Mouse (Mus musculus) midbrain, embryonic 14.5 days (tissue): ENCODE results near the gene Thada. TPM values are rescaled to one million over a fixed set of nuclear protein-coding genes. Genes with fewer than 3 reads are reported as not detected.

Source experiments
- ATAC-seq: fragments of 200-750 bp; cut with Nextera tagmentation; 2 replicates; pipeline ENCODE4 v1.8.0; 2017; ENCODE audit warnings: moderate number of reproducible peaks, moderate library complexity; ENCODE audit not compliant: low FRiP score, low TSS enrichment
- DNase-seq: peaks from one replicate; pipeline ENCODE4 v3.0.0-alpha.2; 2015
- H3K27ac ChIP-seq: fragments of 300-500 bp; sonication (generic); replicated peaks from 2 replicates; pipeline ENCODE4 v1.5.1; 2014; ENCODE audit warnings: mild to moderate bottlenecking, low read depth, low read length, moderate library complexity
- H3K27me3 ChIP-seq: fragments of 300-500 bp; sonication (generic); 2 replicates; pipeline ENCODE4 v1.6.1; 2014; ENCODE audit warnings: low read length, control low read depth, mixed read lengths; ENCODE audit not compliant: control insufficient read depth, insufficient read depth
- H3K36me3 ChIP-seq: fragments of 300-500 bp; sonication (generic); 2 replicates; pipeline ENCODE4 v1.6.1; 2014; ENCODE audit warnings: low read length, control low read depth; ENCODE audit not compliant: control insufficient read depth, insufficient read depth
- H3K4me1 ChIP-seq: fragments of 300-500 bp; sonication (generic); 2 replicates; pipeline ENCODE4 v1.6.1; 2014; ENCODE audit warnings: mild to moderate bottlenecking, antibody characterized with exemption, low read length, control low read depth; ENCODE audit not compliant: control insufficient read depth, insufficient read depth
- H3K4me2 ChIP-seq: fragments of 300-500 bp; sonication (generic); 2 replicates; pipeline ENCODE4 v1.6.1; 2014; ENCODE audit warnings: mild to moderate bottlenecking, low read length, moderate library complexity
- H3K4me3 ChIP-seq: fragments of 300-500 bp; sonication (generic); replicated peaks from 2 replicates; pipeline ENCODE4 v1.5.1; 2014; ENCODE audit warnings: low read depth, low read length
- H3K9ac ChIP-seq: fragments of 300-500 bp; sonication (generic); replicated peaks from 2 replicates; pipeline ENCODE4 v1.6.1; 2014; ENCODE audit warnings: mild to moderate bottlenecking, low read length, moderate library complexity
- H3K9me3 ChIP-seq: fragments of 300-500 bp; sonication (generic); 2 replicates; pipeline ENCODE4 v1.6.1; 2016; ENCODE audit warnings: low read length, control low read depth, mixed read lengths; ENCODE audit not compliant: control insufficient read depth
- WGBS: fragments of 180-500 bp; shearing (Covaris S2); extraction: QIAGEN DNeasy Blood & Tissue Kit; methylation state at CpG from one replicate; pipeline ENCODE4 v1.1.7; 2014; 5-methylcytosine and 5-hydroxymethylcytosine counted together
- polyA plus RNA-seq: library from polyadenylated mRNA; unstranded; fragments of >200 nt; fragmentation: Nextera tagmentation; extraction: Ambion mirVana; gene quantifications from 2 replicates; pipeline ENCODE4 v1.2.1, GENCODE M21; 2014

Gene Thada
- polyA plus RNA-seq, 1 experiment from 2014 or later, result 9.5 TPM

DNA sequence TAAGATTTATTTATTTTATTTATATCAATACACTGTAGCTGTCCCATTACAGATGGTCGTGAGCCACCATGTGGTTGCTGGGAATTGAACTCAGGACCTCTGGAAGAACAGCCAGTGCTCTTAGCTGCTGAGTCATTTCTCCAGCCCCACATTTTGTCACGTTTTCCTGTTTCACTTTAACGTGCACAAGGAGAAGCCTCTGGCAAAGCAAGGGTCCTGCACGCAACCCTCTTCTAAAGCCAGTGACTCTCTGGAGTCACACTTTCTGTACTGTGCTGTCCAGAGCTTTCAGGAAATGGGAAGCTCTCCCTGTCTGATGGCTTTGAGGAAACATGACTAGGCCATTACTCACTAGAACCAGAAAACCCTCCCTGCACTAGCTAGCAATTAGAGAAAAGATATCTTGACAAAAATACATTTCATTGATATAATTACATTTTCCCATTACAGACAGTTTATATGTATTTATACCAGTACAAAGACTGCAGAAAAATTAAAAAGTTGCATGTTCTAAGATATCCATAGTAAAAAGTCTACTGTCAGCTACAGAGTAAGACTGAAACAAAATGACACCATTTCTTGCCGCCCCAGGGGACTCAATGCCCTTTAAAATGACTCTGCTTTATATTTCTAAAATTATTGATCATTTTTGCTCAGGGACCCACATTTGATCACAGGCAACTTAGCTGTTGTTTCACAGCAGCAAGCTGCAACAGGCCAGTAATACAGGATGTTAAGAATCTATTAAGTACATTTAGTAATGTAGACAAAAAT lies 131.6 kb downstream of the Thada start:
- Histone ChIP-seq H3K27me3 (no peaks in the 10 kb centered on the region), H3K9ac (no peak overlapping the region), H3K4me2 (no peak overlapping the region), H3K9me3 (no peaks in the 10 kb centered on the region), H3K4me3 (no peak overlapping the region), H3K27ac (no peak overlapping the region), H3K4me1 (no peaks in the 10 kb centered on the region), H3K36me3 (peaks cover 16% of the 10 kb centered on the region)
- WGBS, result 90% methylated on average over 5 of the region's 5 CpGs
- ATAC-seq, result no peak
- DNase-seq, result no peak

DNA sequence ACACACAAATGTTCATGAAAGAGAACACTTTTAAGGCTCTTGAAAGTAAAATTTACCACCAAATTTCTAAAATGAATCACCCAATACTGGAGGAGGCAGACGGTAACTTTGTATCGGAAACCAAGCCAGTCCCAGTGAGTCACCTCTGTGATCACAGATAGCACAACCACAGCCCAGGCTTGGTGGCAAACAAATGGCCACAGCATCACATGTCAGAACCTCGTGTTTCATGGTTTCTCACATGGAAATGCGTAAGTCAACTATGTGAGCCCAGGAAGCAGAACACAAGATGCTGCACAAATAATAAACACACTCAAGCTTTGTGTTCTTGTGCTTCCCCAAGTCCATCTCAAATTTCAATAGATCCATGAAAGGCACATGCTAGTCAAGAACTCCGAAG lies 133.1 kb downstream of the Thada start:
- ATAC-seq, result no peak
- WGBS, result 92% methylated on average over 5 of the region's 5 CpGs
- Histone ChIP-seq H3K4me3 (no peak overlapping the region), H3K27me3 (no peaks in the 10 kb centered on the region), H3K9ac (no peak overlapping the region), H3K4me2 (no peak overlapping the region), H3K36me3 (peaks cover 16% of the 10 kb centered on the region), H3K9me3 (no peaks in the 10 kb centered on the region), H3K27ac (no peak overlapping the region), H3K4me1 (no peaks in the 10 kb centered on the region)
- DNase-seq, result no peak

DNA sequence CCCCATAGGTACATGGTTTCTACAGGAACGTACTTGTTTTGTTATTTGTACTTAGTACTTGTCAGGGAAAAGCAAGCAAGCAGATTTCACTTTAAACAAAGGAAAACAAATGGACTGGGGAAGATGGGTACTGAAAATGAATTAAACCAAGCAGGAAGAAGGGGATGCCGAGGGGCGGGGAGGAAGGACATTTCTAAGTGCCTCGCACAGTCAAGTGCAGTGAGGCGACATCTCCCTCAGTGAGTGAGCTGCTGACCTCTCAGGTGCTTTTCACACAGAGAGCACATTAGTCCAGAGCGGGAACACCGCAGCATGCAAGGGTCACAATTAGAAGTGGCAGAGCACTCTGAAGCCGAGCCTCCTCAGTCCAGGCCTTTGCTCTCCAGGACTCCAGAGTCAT lies 135.0 kb downstream of the Thada start:
- H3K27ac ChIP-seq, result no peak overlapping the region
- no peak for ATAC-seq
- H3K9me3 ChIP-seq, result no peaks in the 10 kb centered on the region
- DNase-seq, result no peak
- H3K4me1 ChIP-seq, result no peaks in the 10 kb centered on the region
- no peak overlapping the region for H3K4me2 ChIP-seq
- no peaks in the 10 kb centered on the region for H3K27me3 ChIP-seq
- 85% methylated on average over 8 of the region's 8 CpGs for WGBS
- no peak overlapping the region for H3K9ac ChIP-seq
- no peak overlapping the region for H3K4me3 ChIP-seq
- peaks cover 13% of the 10 kb centered on the region for H3K36me3 ChIP-seq

DNA sequence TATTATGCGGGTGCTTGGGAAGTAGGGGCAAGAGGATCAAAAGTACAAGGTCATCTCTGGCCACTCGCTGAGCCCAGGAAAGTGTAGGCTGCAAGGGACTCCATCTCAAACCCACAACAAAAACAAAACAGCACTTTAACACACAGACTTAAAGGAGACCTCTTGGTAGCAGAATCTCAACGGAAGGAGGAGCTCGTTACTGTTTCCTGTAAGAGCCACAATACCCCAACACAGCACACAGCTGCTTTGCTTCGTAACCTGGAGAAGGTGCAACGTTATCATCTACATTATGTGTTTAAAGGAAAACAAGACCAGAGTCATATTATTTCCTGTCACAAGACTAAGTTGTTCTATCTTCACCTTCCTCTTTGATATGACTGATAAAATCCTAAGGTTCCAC lies 135.5 kb downstream of the Thada start:
- no peak for ATAC-seq
- peaks cover 8% of the 10 kb centered on the region for H3K36me3 ChIP-seq
- no peak overlapping the region for H3K27ac ChIP-seq
- no peaks in the 10 kb centered on the region for H3K9me3 ChIP-seq
- H3K4me1 ChIP-seq, result no peaks in the 10 kb centered on the region
- no peak for DNase-seq
- H3K4me3 ChIP-seq, result no peak overlapping the region
- no peak overlapping the region for H3K4me2 ChIP-seq
- H3K9ac ChIP-seq, result no peak overlapping the region
- no peaks in the 10 kb centered on the region for H3K27me3 ChIP-seq
- 96% methylated on average over 6 of the region's 6 CpGs for WGBS

DNA sequence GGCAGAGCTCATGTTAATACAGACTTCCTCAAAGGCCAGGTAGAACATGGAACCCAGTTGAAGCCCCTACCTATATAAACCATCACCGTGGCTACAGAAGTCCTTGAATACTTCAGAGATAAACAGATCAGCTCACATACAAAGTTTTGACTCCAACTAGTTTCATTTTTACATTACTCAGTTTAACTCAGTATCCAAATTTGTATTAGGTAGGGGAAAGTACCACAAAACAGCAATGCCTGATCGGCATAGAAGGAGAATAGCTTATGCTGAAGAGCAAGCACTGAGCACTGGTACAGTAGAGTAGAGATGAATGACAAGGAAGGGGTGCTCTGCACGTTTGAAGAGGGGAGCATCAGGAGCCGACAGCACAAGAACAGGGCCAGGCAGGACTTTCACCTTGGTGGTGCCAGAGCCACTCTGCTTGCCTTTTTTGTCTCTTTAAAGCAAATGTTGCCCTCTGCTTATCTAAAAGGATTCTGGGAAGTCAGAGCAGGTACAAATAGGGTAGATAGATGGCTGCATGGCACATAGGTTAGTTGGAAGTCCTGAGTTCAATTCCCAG lies 136.0 kb downstream of the Thada start:
- WGBS, result 92% methylated on average over 4 of the region's 4 CpGs
- Histone ChIP-seq H3K27me3 (no peaks in the 10 kb centered on the region), H3K4me1 (no peaks in the 10 kb centered on the region), H3K9me3 (no peaks in the 10 kb centered on the region), H3K27ac (no peak overlapping the region), H3K4me3 (no peak overlapping the region), H3K9ac (no peak overlapping the region), H3K4me2 (no peak overlapping the region), H3K36me3 (peaks cover 6% of the 10 kb centered on the region)
- DNase-seq (no peak), ATAC-seq (no peak)

DNA sequence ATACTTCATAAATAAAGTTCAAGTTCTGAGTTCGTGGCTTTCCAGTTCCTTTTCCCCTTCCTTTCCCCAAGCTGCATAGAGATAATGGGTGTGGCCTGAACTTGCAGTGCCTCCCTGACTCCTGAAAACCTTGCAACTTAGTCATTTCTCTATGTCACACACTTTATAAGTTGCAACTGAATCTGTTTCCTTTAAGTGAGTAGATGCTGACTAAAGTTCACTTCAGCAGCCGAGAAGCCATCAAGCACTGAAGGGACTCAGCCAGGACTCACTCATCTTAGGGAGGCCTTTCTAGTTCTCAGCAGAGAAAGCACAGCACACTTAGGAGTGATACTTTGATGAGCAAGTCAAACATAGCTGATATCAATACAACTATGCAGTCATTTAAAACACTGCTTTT lies 137.5 kb downstream of the Thada start:
- peaks cover 4% of the 10 kb centered on the region; the same call in 1 of the 2 replicates for H3K36me3 ChIP-seq
- no peak overlapping the region for H3K27ac ChIP-seq
- 90% methylated on average over 2 of the region's 2 CpGs for WGBS
- no peak overlapping the region for H3K9ac ChIP-seq
- no peaks in the 10 kb centered on the region for H3K27me3 ChIP-seq
- no peak overlapping the region for H3K4me3 ChIP-seq
- no peak overlapping the region for H3K4me2 ChIP-seq
- H3K4me1 ChIP-seq, result no peaks in the 10 kb centered on the region
- no peaks in the 10 kb centered on the region for H3K9me3 ChIP-seq
- ATAC-seq, result no peak
- no peak for DNase-seq

DNA sequence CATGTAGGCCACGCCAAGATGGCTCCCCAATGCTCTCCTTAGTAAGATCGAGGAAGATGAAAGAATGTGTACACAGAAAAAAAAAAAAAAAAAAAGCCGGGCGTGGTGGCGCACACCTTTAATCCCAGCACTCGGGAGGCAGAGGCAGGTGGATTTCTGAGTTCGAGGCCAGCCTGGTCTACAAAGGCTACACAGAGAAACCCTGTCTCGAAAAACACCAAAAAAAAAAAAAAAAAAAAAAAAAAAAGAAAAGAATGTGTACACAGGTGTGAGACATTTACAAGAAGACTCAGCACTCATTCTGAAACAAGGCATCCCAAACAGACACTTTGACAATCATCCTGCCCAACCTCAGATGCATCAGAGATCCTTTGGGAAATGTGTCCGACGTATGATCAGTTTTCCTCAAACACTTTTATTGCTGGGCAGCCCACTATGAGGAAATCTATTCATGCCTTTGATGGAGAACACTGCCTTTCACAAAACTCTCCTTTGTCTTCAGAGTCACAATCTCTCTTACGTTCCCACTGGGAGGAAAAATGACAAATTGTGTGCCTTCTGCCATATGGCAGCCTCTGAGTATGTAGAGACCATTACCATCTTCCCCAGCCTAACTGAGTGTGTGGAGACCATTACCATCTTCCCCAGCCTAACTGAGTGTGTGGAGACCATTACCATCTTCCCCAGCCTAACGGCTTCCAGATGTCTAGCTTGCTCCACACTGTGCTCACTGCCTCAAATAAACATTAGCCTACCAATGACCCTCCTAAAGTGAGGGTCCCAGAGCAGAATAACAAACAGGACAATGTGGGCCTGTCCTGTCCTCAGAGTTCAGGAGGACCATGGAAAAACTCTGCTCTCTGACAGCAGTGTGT lies 138.7 kb downstream of the Thada start:
- Histone ChIP-seq H3K9ac (no peak overlapping the region), H3K27me3 (no peaks in the 10 kb centered on the region), H3K4me2 (no peak overlapping the region), H3K4me3 (no peak overlapping the region), H3K4me1 (no peaks in the 10 kb centered on the region), H3K27ac (no peak overlapping the region), H3K36me3 (no peaks in the 10 kb centered on the region), H3K9me3 (no peaks in the 10 kb centered on the region)
- WGBS, result 87% methylated on average over 10 of the region's 12 CpGs
- ATAC-seq, result no peak
- DNase-seq, result no peak

DNA sequence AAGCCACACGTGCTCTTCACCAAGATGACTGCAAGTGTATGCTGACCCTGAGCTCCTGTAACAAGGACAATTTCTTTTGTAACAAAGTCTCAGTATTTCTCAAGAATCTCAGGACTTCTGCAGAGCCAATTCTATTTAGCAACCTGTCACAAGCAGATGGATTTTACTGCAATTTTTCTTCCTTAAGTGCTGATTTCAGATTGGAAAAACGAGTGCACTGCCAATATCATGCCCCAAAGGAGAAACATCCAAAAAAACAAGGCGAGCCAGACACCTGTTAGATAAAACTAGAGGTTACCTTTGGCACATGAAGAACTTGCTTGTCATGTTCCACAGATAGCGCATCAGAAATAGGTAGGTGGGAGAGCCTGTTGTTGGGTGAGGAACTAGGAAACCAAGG lies 143.8 kb downstream of the Thada start:
- Histone ChIP-seq H3K4me2 (no peak overlapping the region), H3K9ac (no peak overlapping the region), H3K36me3 (no peaks in the 10 kb centered on the region), H3K9me3 (no peaks in the 10 kb centered on the region), H3K4me1 (no peaks in the 10 kb centered on the region), H3K4me3 (no peak overlapping the region), H3K27me3 (no peaks in the 10 kb centered on the region), H3K27ac (no peak overlapping the region)
- DNase-seq, result no peak
- WGBS, result 90% methylated on average over 4 of the region's 4 CpGs
- ATAC-seq, result no peak
